Mouse (Mus musculus): Measurements from ENCODE around the gene Trarg1. TPM values are rescaled to one million over a fixed set of nuclear protein-coding genes. Genes with fewer than 3 reads are reported as not detected.

The Trarg1 gene
- polyA plus RNA-seq, 1 experiment = not detected

GRCm38 (mm10) chr11:76667807-76668206, 11.8 kb upstream of the Trarg1 start:
- H3K27ac ChIP-seq (ENCODE audit: insufficient read depth, low read length) = no peak overlapping the region
- no peaks in the 10 kb centered on the region for H3K36me3 ChIP-seq (ENCODE audit: control insufficient read depth, insufficient read depth, low read length, poor library complexity, severe bottlenecking)
- H3K9ac ChIP-seq (ENCODE audit: low read depth, poor library complexity, severe bottlenecking) = no peak overlapping the region
- H3K4me1 ChIP-seq (ENCODE audit: control insufficient read depth, insufficient read depth, low read length) = no peaks in the 10 kb centered on the region
- no peaks in the 10 kb centered on the region for H3K9me3 ChIP-seq (replicated peaks; ENCODE audit: control insufficient read depth, insufficient read depth, low read length, poor library complexity, severe bottlenecking)
- TF ChIP-seq CTCF (IDR thresholded peaks at IDR 0.05; ENCODE audit: low read depth, low read length) (no peak), POLR2A (IDR thresholded peaks at IDR 0.05; ENCODE audit: insufficient read depth, low read length) (no peak), EP300 (IDR thresholded peaks at IDR 0.05; ENCODE audit: insufficient read depth, low read depth, low read length) (no peak)
- H3K27me3 ChIP-seq (ENCODE audit: control insufficient read depth, insufficient read depth, low read length, poor library complexity, severe bottlenecking) = peaks cover 8% of the 10 kb centered on the region
- no peak overlapping the region for H3K4me3 ChIP-seq (ENCODE audit: low read depth, low read length)

GRCm38 (mm10) chr11:76671871-76672475, 7.6 kb upstream of the Trarg1 start, which contains the start of gene Bhlha9:
Bhlha9 (plus strand) TSS chr11:76672470.
- no peaks in the 10 kb centered on the region for H3K9me3 ChIP-seq (replicated peaks; ENCODE audit: control insufficient read depth, insufficient read depth, low read length, poor library complexity, severe bottlenecking)
- H3K36me3 ChIP-seq (ENCODE audit: control insufficient read depth, insufficient read depth, low read length, poor library complexity, severe bottlenecking) = no peaks in the 10 kb centered on the region
- H3K4me3 ChIP-seq (ENCODE audit: low read depth, low read length) = peak within 1 kb of the TSS; percentile 59
- H3K27ac ChIP-seq (ENCODE audit: insufficient read depth, low read length) = no peak within 1 kb of the TSS
- H3K4me1 ChIP-seq (ENCODE audit: control insufficient read depth, insufficient read depth, low read length) = no peaks in the 10 kb centered on the region
- H3K9ac ChIP-seq (ENCODE audit: low read depth, poor library complexity, severe bottlenecking) = peak within 1 kb of the TSS; percentile 7; the same call in 1 of the 2 replicates
- 0 out of 2 replicates have a peak, but pooled peaks cover 1% of the 10 kb centered on the region for H3K27me3 ChIP-seq (ENCODE audit: control insufficient read depth, insufficient read depth, low read length, poor library complexity, severe bottlenecking)
- TF ChIP-seq EP300 (IDR thresholded peaks at IDR 0.05; ENCODE audit: insufficient read depth, low read depth, low read length) (no peak), POLR2A (IDR thresholded peaks at IDR 0.05; ENCODE audit: insufficient read depth, low read length) (no peak), CTCF (IDR thresholded peaks at IDR 0.05; ENCODE audit: low read depth, low read length) (no peak)

GRCm38 (mm10) chr11:76672561-76673384, 6.8 kb upstream of the Trarg1 start:
- Histone ChIP-seq H3K27me3 (ENCODE audit: control insufficient read depth, insufficient read depth, low read length, poor library complexity, severe bottlenecking) (no peaks in the 10 kb centered on the region), H3K27ac (ENCODE audit: insufficient read depth, low read length) (no peak overlapping the region), H3K4me1 (ENCODE audit: control insufficient read depth, insufficient read depth, low read length) (no peaks in the 10 kb centered on the region), H3K4me3 (ENCODE audit: low read depth, low read length) (peak overlapping the region; percentile 59), H3K36me3 (ENCODE audit: control insufficient read depth, insufficient read depth, low read length, poor library complexity, severe bottlenecking) (no peaks in the 10 kb centered on the region), H3K9ac (ENCODE audit: low read depth, poor library complexity, severe bottlenecking) (peak overlapping the region; percentile 7; the same call in 1 of the 2 replicates), H3K9me3 (replicated peaks; ENCODE audit: control insufficient read depth, insufficient read depth, low read length, poor library complexity, severe bottlenecking) (no peaks in the 10 kb centered on the region)
- TF ChIP-seq POLR2A (IDR thresholded peaks at IDR 0.05; ENCODE audit: insufficient read depth, low read length) (no peak), CTCF (IDR thresholded peaks at IDR 0.05; ENCODE audit: low read depth, low read length) (no peak), EP300 (IDR thresholded peaks at IDR 0.05; ENCODE audit: insufficient read depth, low read depth, low read length) (no peak)

- no peaks in the 10 kb centered on the region for H3K4me1 ChIP-seq (ENCODE audit: control insufficient read depth, insufficient read depth, low read length)
- no peaks in the 10 kb centered on the region for H3K36me3 ChIP-seq (ENCODE audit: control insufficient read depth, insufficient read depth, low read length, poor library complexity, severe bottlenecking)
- H3K27me3 ChIP-seq (ENCODE audit: control insufficient read depth, insufficient read depth, low read length, poor library complexity, severe bottlenecking) = peaks cover 3% of the 10 kb centered on the region; the same call in 1 of the 2 replicates
- no peak overlapping the region for H3K9ac ChIP-seq (ENCODE audit: low read depth, poor library complexity, severe bottlenecking)
- H3K9me3 ChIP-seq (replicated peaks; ENCODE audit: control insufficient read depth, insufficient read depth, low read length, poor library complexity, severe bottlenecking) = no peaks in the 10 kb centered on the region
- no peak overlapping the region for H3K4me3 ChIP-seq (ENCODE audit: low read depth, low read length)
- TF ChIP-seq POLR2A (IDR thresholded peaks at IDR 0.05; ENCODE audit: insufficient read depth, low read length) (no peak), EP300 (IDR thresholded peaks at IDR 0.05; ENCODE audit: insufficient read depth, low read depth, low read length) (no peak), CTCF (IDR thresholded peaks at IDR 0.05; ENCODE audit: low read depth, low read length) (no peak)
- no peak overlapping the region for H3K27ac ChIP-seq (ENCODE audit: insufficient read depth, low read length)
Measured at GRCm38 (mm10) chr11:76674199-76674598, 5.4 kb upstream of the Trarg1 start.

GRCm38 (mm10) chr11:76674704-76675103, 4.9 kb upstream of the Trarg1 start:
- Histone ChIP-seq H3K27me3 (ENCODE audit: control insufficient read depth, insufficient read depth, low read length, poor library complexity, severe bottlenecking) (peaks cover 3% of the 10 kb centered on the region; the same call in 1 of the 2 replicates), H3K27ac (ENCODE audit: insufficient read depth, low read length) (no peak overlapping the region), H3K9ac (ENCODE audit: low read depth, poor library complexity, severe bottlenecking) (no peak overlapping the region), H3K4me3 (ENCODE audit: low read depth, low read length) (no peak overlapping the region), H3K36me3 (ENCODE audit: control insufficient read depth, insufficient read depth, low read length, poor library complexity, severe bottlenecking) (no peaks in the 10 kb centered on the region), H3K9me3 (replicated peaks; ENCODE audit: control insufficient read depth, insufficient read depth, low read length, poor library complexity, severe bottlenecking) (no peaks in the 10 kb centered on the region), H3K4me1 (ENCODE audit: control insufficient read depth, insufficient read depth, low read length) (no peaks in the 10 kb centered on the region)
- TF ChIP-seq EP300 (IDR thresholded peaks at IDR 0.05; ENCODE audit: insufficient read depth, low read depth, low read length) (no peak), POLR2A (IDR thresholded peaks at IDR 0.05; ENCODE audit: insufficient read depth, low read length) (no peak), CTCF (IDR thresholded peaks at IDR 0.05; ENCODE audit: low read depth, low read length) (no peak)

- H3K9ac ChIP-seq (ENCODE audit: low read depth, poor library complexity, severe bottlenecking) = no peak overlapping the region
- H3K27ac ChIP-seq (ENCODE audit: insufficient read depth, low read length) = no peak overlapping the region
- H3K36me3 ChIP-seq (ENCODE audit: control insufficient read depth, insufficient read depth, low read length, poor library complexity, severe bottlenecking) = no peaks in the 10 kb centered on the region
- H3K4me1 ChIP-seq (ENCODE audit: control insufficient read depth, insufficient read depth, low read length) = no peaks in the 10 kb centered on the region
- no peaks in the 10 kb centered on the region for H3K9me3 ChIP-seq (replicated peaks; ENCODE audit: control insufficient read depth, insufficient read depth, low read length, poor library complexity, severe bottlenecking)
- no peak for TF ChIP-seq CTCF (IDR thresholded peaks at IDR 0.05; ENCODE audit: low read depth, low read length)
- TF ChIP-seq EP300 (IDR thresholded peaks at IDR 0.05; ENCODE audit: insufficient read depth, low read depth, low read length) = no peak
- TF ChIP-seq POLR2A (IDR thresholded peaks at IDR 0.05; ENCODE audit: insufficient read depth, low read length) = no peak
- H3K27me3 ChIP-seq (ENCODE audit: control insufficient read depth, insufficient read depth, low read length, poor library complexity, severe bottlenecking) = no peaks in the 10 kb centered on the region
- H3K4me3 ChIP-seq (ENCODE audit: low read depth, low read length) = no peak overlapping the region
Measured at GRCm38 (mm10) chr11:76685604-76686003, 6.0 kb downstream of the Trarg1 start.

Data from ES-Bruce4 (cell line).